Mouse (Mus musculus) neural tube, embryonic 11.5 days (tissue): ENCODE measurements around the gene 4930435E12Rik. TPM values are rescaled to one million over a fixed set of nuclear protein-coding genes. Genes with fewer than 3 reads are reported as not detected.

Experiments used
- ATAC-seq: fragments of 200-750 bp; cut with Nextera tagmentation; 2 replicates; pipeline ENCODE4 v1.8.0; 2017; ENCODE audit warnings: moderate number of reproducible peaks, mild to moderate bottlenecking, moderate TSS enrichment, moderate library complexity; ENCODE audit not compliant: insufficient read depth, low FRiP score, low TSS enrichment
- DNase-seq: peaks from one replicate; pipeline ENCODE4 v3.0.0-alpha.2; 2015; ENCODE audit warnings: low spot score
- H3K27ac ChIP-seq: fragments of 300-500 bp; sonication (generic); 2 replicates; pipeline ENCODE4 v1.5.1; 2014; ENCODE audit warnings: low read depth, mild to moderate bottlenecking, low read length
- H3K27me3 ChIP-seq: fragments of 300-500 bp; sonication (generic); 2 replicates; pipeline ENCODE4 v1.6.1; 2014; ENCODE audit warnings: mild to moderate bottlenecking, low read length, mixed read lengths; ENCODE audit not compliant: control insufficient read depth, insufficient read depth
- H3K36me3 ChIP-seq: fragments of 300-500 bp; sonication (generic); 2 replicates; pipeline ENCODE4 v1.6.1; 2014; ENCODE audit warnings: mild to moderate bottlenecking, low read length, moderate library complexity, mixed read lengths; ENCODE audit not compliant: control insufficient read depth, insufficient read depth
- H3K4me1 ChIP-seq: fragments of 300-500 bp; sonication (generic); 2 replicates; pipeline ENCODE4 v1.6.1; 2014; ENCODE audit warnings: low read length, mixed read lengths; ENCODE audit not compliant: control insufficient read depth, insufficient read depth
- H3K4me2 ChIP-seq: fragments of 300-500 bp; sonication (generic); 2 replicates; pipeline ENCODE4 v1.6.1; 2014; ENCODE audit warnings: low read depth, mild to moderate bottlenecking, moderate library complexity
- H3K4me3 ChIP-seq: fragments of 300-500 bp; sonication (generic); 2 replicates; pipeline ENCODE4 v1.5.1; 2014; ENCODE audit warnings: low read depth, low read length
- H3K9ac ChIP-seq: fragments of 300-500 bp; sonication (generic); 2 replicates; pipeline ENCODE4 v1.6.1; 2014; ENCODE audit warnings: mild to moderate bottlenecking, low read length
- H3K9me3 ChIP-seq: fragments of 300-500 bp; sonication (generic); 2 replicates; pipeline ENCODE4 v1.6.1; 2016; ENCODE audit warnings: low read length; ENCODE audit not compliant: control insufficient read depth
- WGBS: fragments of 180-500 bp; shearing (Covaris S2); extraction: QIAGEN DNeasy Blood & Tissue Kit; methylation state at CpG from one replicate; pipeline ENCODE4 v1.1.7; 2014; 5-methylcytosine and 5-hydroxymethylcytosine counted together
- polyA plus RNA-seq: library from polyadenylated mRNA; unstranded; fragments of >200 nt; fragmentation: Nextera tagmentation; extraction: Ambion mirVana; gene quantifications from 2 replicates; pipeline ENCODE4 v1.2.1, GENCODE M21; 2014

Gene 4930435E12Rik
- polyA plus RNA-seq, 1 experiment from 2014 or later: not detected

DNA sequence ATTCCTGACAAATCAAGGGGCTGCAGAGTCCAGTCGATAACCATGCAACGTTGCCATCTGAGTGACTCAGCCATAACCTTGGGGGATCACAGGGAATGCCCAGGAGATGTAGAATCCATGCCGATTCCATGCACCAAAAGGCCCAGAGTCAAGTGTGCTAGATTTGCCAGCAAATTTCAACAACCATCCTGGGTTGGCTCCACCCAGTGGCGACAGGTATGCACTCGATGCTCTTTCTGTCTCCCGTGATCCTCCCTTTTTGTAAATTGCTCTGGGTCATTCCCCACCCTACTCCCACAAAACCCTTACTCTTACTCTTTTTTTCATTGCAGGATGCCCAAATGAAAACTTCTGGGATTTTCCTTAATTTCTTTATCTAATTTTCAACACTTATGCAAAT, 52.2 kb downstream of the 4930435E12Rik start:
- Histone ChIP-seq H3K9ac (no peak overlapping the region), H3K27ac (no peak overlapping the region), H3K4me2 (no peak overlapping the region), H3K36me3 (no peaks in the 10 kb centered on the region), H3K4me1 (peaks cover 9% of the 10 kb centered on the region), H3K9me3 (no peaks in the 10 kb centered on the region), H3K4me3 (no peak overlapping the region), H3K27me3 (no peaks in the 10 kb centered on the region)
- DNase-seq (no peak), ATAC-seq (no peak)
- WGBS: 64% methylated on average over 6 of the region's 6 CpGs

- ATAC-seq: no peak
- 60% methylated on average over 7 of the region's 7 CpGs for WGBS
- no peaks in the 10 kb centered on the region for H3K36me3 ChIP-seq
- no peak overlapping the region for H3K9ac ChIP-seq
- H3K27ac ChIP-seq: no peak overlapping the region
- no peaks in the 10 kb centered on the region for H3K9me3 ChIP-seq
- peaks cover 9% of the 10 kb centered on the region for H3K4me1 ChIP-seq
- H3K4me2 ChIP-seq: no peak overlapping the region
- no peaks in the 10 kb centered on the region for H3K27me3 ChIP-seq
- H3K4me3 ChIP-seq: no peak overlapping the region
- no peak for DNase-seq
Measured at GRCm38 (mm10) chr16:38774964-38775746, 53.4 kb downstream of the 4930435E12Rik start.

- Histone ChIP-seq H3K4me3 (no peak overlapping the region), H3K4me1 (peaks cover 9% of the 10 kb centered on the region), H3K9ac (no peak overlapping the region), H3K36me3 (no peaks in the 10 kb centered on the region), H3K27ac (no peak overlapping the region), H3K9me3 (no peaks in the 10 kb centered on the region), H3K27me3 (no peaks in the 10 kb centered on the region), H3K4me2 (no peak overlapping the region)
- ATAC-seq (0 out of 2 replicates have a peak, but pooled peaks have one; percentile 35), DNase-seq (no peak)
- WGBS: 18% methylated on average over 12 of the region's 12 CpGs
Measured at GRCm38 (mm10) chr16:38772906-38773496, 55.5 kb downstream of the 4930435E12Rik start.

- WGBS: 93% methylated on average over 6 of the region's 6 CpGs
- H3K4me1 ChIP-seq: peaks cover 9% of the 10 kb centered on the region
- H3K9ac ChIP-seq: no peak overlapping the region
- DNase-seq (no peak), ATAC-seq (no peak)
- H3K9me3 ChIP-seq: no peaks in the 10 kb centered on the region
- H3K27me3 ChIP-seq: no peaks in the 10 kb centered on the region
- no peaks in the 10 kb centered on the region for H3K36me3 ChIP-seq
- H3K4me3 ChIP-seq: no peak overlapping the region
- no peak overlapping the region for H3K27ac ChIP-seq
- no peak overlapping the region for H3K4me2 ChIP-seq
Measured at GRCm38 (mm10) chr16:38771145-38771544, 57.4 kb downstream of the 4930435E12Rik start.

- ATAC-seq (no peak), DNase-seq (no peak)
- no peak overlapping the region for H3K4me3 ChIP-seq
- H3K4me2 ChIP-seq: no peak overlapping the region
- no peak overlapping the region for H3K9ac ChIP-seq
- no peaks in the 10 kb centered on the region for H3K36me3 ChIP-seq
- no peaks in the 10 kb centered on the region for H3K9me3 ChIP-seq
- no peaks in the 10 kb centered on the region for H3K27me3 ChIP-seq
- 82% methylated on average over 9 of the region's 9 CpGs for WGBS
- H3K4me1 ChIP-seq: peaks cover 9% of the 10 kb centered on the region
- H3K27ac ChIP-seq: no peak overlapping the region
Measured at GRCm38 (mm10) chr16:38769529-38769928, 59.0 kb downstream of the 4930435E12Rik start.

DNA sequence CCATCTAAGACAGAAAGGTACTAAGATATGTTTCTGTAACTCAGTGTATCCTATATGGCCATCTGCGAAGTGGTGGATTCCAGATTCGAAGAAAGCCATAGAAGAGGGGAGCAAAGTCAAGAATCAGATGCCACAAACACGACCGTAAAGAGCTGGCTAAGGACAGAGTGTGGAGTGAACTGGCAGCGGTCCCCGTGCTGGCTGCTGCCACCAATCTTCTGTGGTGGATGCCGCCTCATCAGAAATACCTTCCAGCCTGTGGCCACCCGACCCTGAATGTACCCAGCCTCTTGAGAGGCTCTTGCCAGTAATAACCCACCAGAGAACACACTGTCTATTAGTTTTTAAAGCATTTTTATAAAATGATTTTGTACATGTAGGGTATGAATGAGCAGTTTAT, 60.2 kb downstream of the 4930435E12Rik start:
- DNase-seq (no peak), ATAC-seq (no peak)
- Histone ChIP-seq H3K4me2 (no peak overlapping the region), H3K9ac (no peak overlapping the region), H3K27me3 (no peaks in the 10 kb centered on the region), H3K36me3 (no peaks in the 10 kb centered on the region), H3K4me1 (peaks cover 8% of the 10 kb centered on the region), H3K4me3 (no peak overlapping the region), H3K9me3 (no peaks in the 10 kb centered on the region), H3K27ac (no peak overlapping the region)
- WGBS: 93% methylated on average over 8 of the region's 8 CpGs

DNA sequence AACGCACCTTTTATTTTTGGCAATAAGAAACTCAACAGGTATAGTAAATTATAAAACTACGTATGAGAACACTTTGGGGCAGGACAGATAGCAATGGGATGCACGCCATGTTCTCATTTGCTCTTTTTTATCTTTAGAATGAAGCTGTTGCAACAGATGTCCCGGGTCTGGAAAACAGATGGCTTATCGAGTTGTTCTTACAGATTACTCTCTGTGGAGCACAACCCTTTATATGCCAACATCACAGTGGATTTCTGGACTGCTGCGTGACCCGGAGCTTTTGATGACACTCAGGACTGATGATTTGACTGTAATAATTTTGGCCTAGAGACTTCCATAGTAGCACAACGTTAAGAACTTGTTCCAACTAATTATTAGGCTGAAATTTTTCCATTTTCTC, 60.8 kb downstream of the 4930435E12Rik start:
- 79% methylated on average over 8 of the region's 8 CpGs for WGBS
- peaks cover 3% of the 10 kb centered on the region; the same call in 1 of the 2 replicates for H3K4me1 ChIP-seq
- no peaks in the 10 kb centered on the region for H3K36me3 ChIP-seq
- no peak overlapping the region for H3K9ac ChIP-seq
- no peak for ATAC-seq
- no peak for DNase-seq
- no peak overlapping the region for H3K27ac ChIP-seq
- no peaks in the 10 kb centered on the region for H3K9me3 ChIP-seq
- H3K4me2 ChIP-seq: no peak overlapping the region
- H3K4me3 ChIP-seq: no peak overlapping the region
- H3K27me3 ChIP-seq: no peaks in the 10 kb centered on the region

GRCm38 (mm10) chr16:38766671-38767070, 61.9 kb downstream of the 4930435E12Rik start:
- ATAC-seq: no peak
- H3K9me3 ChIP-seq: no peaks in the 10 kb centered on the region
- H3K4me1 ChIP-seq: no peaks in the 10 kb centered on the region
- H3K27ac ChIP-seq: no peak overlapping the region
- WGBS: 53% methylated on average over 3 of the region's 3 CpGs
- H3K27me3 ChIP-seq: no peaks in the 10 kb centered on the region
- H3K4me2 ChIP-seq: no peak overlapping the region
- DNase-seq: no peak
- no peak overlapping the region for H3K4me3 ChIP-seq
- H3K36me3 ChIP-seq: no peaks in the 10 kb centered on the region
- no peak overlapping the region for H3K9ac ChIP-seq

GRCm38 (mm10) chr16:38763508-38763907, 65.0 kb downstream of the 4930435E12Rik start:
- H3K36me3 ChIP-seq: no peaks in the 10 kb centered on the region
- no peak overlapping the region for H3K9ac ChIP-seq
- ATAC-seq: no peak
- no peaks in the 10 kb centered on the region for H3K27me3 ChIP-seq
- H3K27ac ChIP-seq: no peak overlapping the region
- H3K4me2 ChIP-seq: no peak overlapping the region
- no peaks in the 10 kb centered on the region for H3K9me3 ChIP-seq
- WGBS: 92% methylated on average over 4 of the region's 4 CpGs
- no peaks in the 10 kb centered on the region for H3K4me1 ChIP-seq
- no peak for DNase-seq
- H3K4me3 ChIP-seq: no peak overlapping the region
